Mouse (Mus musculus) spleen, adult 2 months (tissue): ENCODE measurements around the gene Akap6. TPM values are rescaled to one million over a fixed set of nuclear protein-coding genes. Genes with fewer than 3 reads are reported as not detected.

Experiments used
- DNase-seq, 2 experiments: peaks; one replicate each; pipeline versions ENCODE4 v3.0.0 to v3.0.0-alpha.2; 2012 to 2021; ENCODE audit warnings: low spot score in 2 of 2, low read depth in 1 of 2
- H3K27ac ChIP-seq: fragments of 200-500 bp; 2 replicates; pipeline ENCODE4 v1.5.1; 2012; ENCODE audit warnings: low read length, inconsistent platforms; ENCODE audit not compliant: insufficient read depth
- H3K27me3 ChIP-seq: fragments of 200-500 bp; 2 replicates; pipeline ENCODE4 v1.6.1; 2012; ENCODE audit warnings: mild to moderate bottlenecking, moderate library complexity, low read length, inconsistent platforms; ENCODE audit not compliant: control insufficient read depth, insufficient read depth
- H3K36me3 ChIP-seq: fragments of 200-500 bp; 2 replicates; pipeline ENCODE4 v1.6.1; 2012; ENCODE audit warnings: mild to moderate bottlenecking, low read length, inconsistent platforms; ENCODE audit not compliant: control insufficient read depth, insufficient read depth
- H3K4me1 ChIP-seq: fragments of 200-500 bp; 2 replicates; pipeline ENCODE4 v1.6.1; 2011; ENCODE audit warnings: inconsistent platforms; ENCODE audit not compliant: control insufficient read depth, insufficient read depth, insufficient read length
- H3K4me3 ChIP-seq: fragments of 200-500 bp; 2 replicates; pipeline ENCODE4 v1.5.1; 2011; ENCODE audit warnings: mild to moderate bottlenecking, inconsistent platforms; ENCODE audit not compliant: insufficient read depth, insufficient read length; ENCODE audit errors: extremely low read depth
- CTCF ChIP-seq: fragments of 200-500 bp; IDR thresholded peaks from 2 replicates; pipeline ENCODE4 v1.5.1; 2011; ENCODE audit warnings: mild to moderate bottlenecking, inconsistent platforms; ENCODE audit not compliant: insufficient read depth, insufficient read length, insufficient replicate concordance; ENCODE audit errors: extremely low read depth
- POLR2A ChIP-seq: fragments of 200-500 bp; IDR thresholded peaks from 2 replicates; pipeline ENCODE4 v1.6.1; 2011; ENCODE audit warnings: low read depth, low read length, inconsistent platforms
- WGBS: fragments of 180-500 bp; shearing (Covaris S2); methylation state at CpG from one replicate; pipeline ENCODE4 v1.1.7; 2018; 5-methylcytosine and 5-hydroxymethylcytosine counted together
- polyA plus RNA-seq: library from polyadenylated mRNA; depleted of rRNA; stranded (reverse); fragments of >200 nt; gene quantifications from 2 replicates; pipeline ENCODE4 v1.2.3, GENCODE M21; 2012

The Akap6 gene
- polyA plus RNA-seq, 1 experiment = 0.02 TPM

GRCm38 (mm10) chr12:53060903-53061302 lies 361.7 kb downstream of the Akap6 start:
- no peak for TF ChIP-seq POLR2A
- TF ChIP-seq CTCF = no peak
- Histone ChIP-seq H3K27me3 (no peaks in the 10 kb centered on the region), H3K27ac (no peak overlapping the region), H3K4me1 (no peaks in the 10 kb centered on the region), H3K4me3 (no peak overlapping the region), H3K36me3 (no peaks in the 10 kb centered on the region)
- WGBS = 90% methylated on average over 6 of the region's 6 CpGs
- DNase-seq = no peak

- Histone ChIP-seq H3K4me1 (no peaks in the 10 kb centered on the region), H3K27ac (no peak overlapping the region), H3K27me3 (no peaks in the 10 kb centered on the region), H3K36me3 (no peaks in the 10 kb centered on the region), H3K4me3 (no peak overlapping the region)
- 69% methylated on average over 7 of the region's 7 CpGs for WGBS
- TF ChIP-seq CTCF (no peak), POLR2A (no peak)
- no peak for DNase-seq
Observed at GRCm38 (mm10) chr12:53061466-53062124, 362.4 kb downstream of the Akap6 start.

DNA sequence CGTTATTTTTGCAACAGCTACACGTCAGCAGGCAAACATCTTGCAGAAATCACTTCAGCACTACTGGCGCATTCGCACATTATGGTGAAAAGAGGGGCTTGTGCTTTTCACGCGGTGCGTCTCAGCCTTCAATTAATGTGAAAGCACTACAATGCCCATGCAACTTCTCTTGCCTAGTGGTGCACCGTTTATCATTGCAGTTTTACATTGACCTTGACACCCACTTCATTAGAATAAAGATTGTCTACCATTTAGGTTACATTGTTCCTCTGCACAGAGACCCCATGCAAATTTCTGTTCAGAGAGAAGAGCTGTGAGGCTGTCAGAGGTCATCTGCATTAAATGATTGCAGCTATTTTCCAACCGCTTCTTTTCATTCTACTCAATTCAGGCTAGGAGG lies 363.8 kb downstream of the Akap6 start:
- no peak overlapping the region for H3K4me3 ChIP-seq
- DNase-seq = no peak
- WGBS = 86% methylated on average over 9 of the region's 9 CpGs
- no peak for TF ChIP-seq POLR2A
- TF ChIP-seq CTCF = no peak
- H3K36me3 ChIP-seq = no peaks in the 10 kb centered on the region
- no peaks in the 10 kb centered on the region for H3K27me3 ChIP-seq
- no peak overlapping the region for H3K27ac ChIP-seq
- no peaks in the 10 kb centered on the region for H3K4me1 ChIP-seq

DNA sequence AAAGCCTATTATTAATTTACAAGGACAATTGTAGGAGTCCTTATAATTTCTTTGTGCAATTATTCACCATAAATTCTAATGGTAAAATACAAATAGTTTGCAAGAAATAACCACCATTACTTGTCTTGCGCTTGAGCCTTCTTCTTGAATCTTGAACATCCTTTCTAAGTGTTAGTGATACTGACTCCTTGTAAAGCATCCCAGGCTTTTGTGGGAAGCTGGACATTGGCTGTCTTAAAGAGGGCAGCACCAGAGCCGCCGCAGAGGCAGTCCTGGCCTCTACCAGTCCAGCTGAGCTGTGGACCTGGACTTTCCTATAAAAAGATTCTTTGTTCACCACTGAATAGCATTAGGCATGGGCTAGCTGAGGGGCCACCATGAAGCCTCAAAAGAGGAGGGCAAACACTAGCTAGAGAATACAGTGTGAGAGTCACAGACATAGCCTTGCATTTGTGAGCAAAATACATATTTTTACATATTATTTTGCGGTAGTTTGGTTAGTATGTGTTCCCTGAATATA lies 365.1 kb downstream of the Akap6 start:
- no peaks in the 10 kb centered on the region for H3K27me3 ChIP-seq
- no peak for DNase-seq
- 90% methylated on average over 4 of the region's 4 CpGs for WGBS
- no peak overlapping the region for H3K27ac ChIP-seq
- TF ChIP-seq POLR2A = no peak
- no peak for TF ChIP-seq CTCF
- H3K4me1 ChIP-seq = no peaks in the 10 kb centered on the region
- H3K36me3 ChIP-seq = no peaks in the 10 kb centered on the region
- no peak overlapping the region for H3K4me3 ChIP-seq

DNA sequence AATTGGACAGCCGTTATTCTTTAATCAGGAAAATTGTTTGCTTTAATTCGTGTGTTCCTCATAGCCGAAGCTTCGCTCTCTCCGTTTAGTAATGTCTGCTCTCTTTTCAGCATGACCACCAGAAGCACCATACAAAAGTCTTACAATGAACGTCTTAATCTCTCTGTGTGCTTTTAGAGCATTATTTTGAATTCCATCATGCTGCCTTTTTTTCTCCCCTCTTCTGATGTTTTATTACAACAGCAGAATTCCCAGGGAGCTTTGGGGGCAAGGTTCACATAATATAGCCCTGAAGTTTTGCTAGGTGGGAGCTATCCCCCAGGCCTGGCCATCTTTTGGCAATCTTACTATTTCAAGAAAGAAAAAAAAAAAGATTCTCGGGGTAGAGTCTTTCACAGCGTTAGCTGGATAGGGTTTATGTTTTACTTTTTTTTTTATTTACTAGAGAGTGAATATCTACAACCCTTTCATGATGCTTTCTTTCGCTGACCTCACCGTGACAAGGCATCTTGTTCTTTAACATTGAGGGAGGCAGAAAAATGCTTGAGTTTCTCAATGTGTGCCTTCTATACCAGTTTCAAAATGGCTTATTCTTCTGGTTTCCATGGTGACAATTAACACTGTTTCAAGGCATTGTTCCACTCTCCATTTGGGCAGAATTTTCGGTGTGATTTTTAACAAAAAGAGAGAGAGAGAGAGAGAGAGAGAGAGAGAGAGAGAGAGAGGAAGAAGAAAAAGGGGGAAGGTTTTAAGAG lies 366.0 kb downstream of the Akap6 start:
- 90% methylated on average over 11 of the region's 11 CpGs for WGBS
- TF ChIP-seq CTCF (no peak), POLR2A (no peak)
- H3K27me3 ChIP-seq = no peaks in the 10 kb centered on the region

DNA sequence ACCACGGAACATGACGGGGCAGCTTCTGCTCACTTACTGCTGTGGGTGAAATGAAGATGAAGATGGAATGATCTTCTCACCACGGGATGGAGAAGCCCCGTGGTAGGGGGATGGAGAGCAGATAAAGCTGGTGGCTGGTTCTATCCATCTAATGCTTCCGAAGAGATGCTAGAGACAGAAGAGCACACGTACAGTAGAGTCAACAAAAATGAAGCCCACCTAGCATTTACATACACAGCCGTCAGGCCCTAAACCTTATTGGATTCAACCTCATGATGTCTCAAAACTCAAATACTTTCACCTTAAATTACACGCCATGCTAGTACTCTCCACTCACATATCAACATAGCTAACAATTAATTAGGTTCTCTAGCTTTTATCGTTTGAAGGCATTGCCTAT lies 367.1 kb downstream of the Akap6 start:
- WGBS = 92% methylated on average over 9 of the region's 9 CpGs

More for the DNA sequence above, 366.0 kb downstream of the Akap6 start:
- Histone ChIP-seq H3K4me3 (no peak overlapping the region), H3K36me3 (no peaks in the 10 kb centered on the region), H3K27ac (no peak overlapping the region), H3K4me1 (no peaks in the 10 kb centered on the region)
- DNase-seq = no peak

More for the DNA sequence above, 367.1 kb downstream of the Akap6 start:
- Histone ChIP-seq H3K27me3 (no peaks in the 10 kb centered on the region), H3K4me1 (no peaks in the 10 kb centered on the region), H3K27ac (no peak overlapping the region), H3K4me3 (no peak overlapping the region), H3K36me3 (no peaks in the 10 kb centered on the region)
- TF ChIP-seq CTCF (no peak), POLR2A (no peak)
- no peak for DNase-seq
